Mouse (Mus musculus): ENCODE results near the gene Casp1.

The Casp1 gene

DNA sequence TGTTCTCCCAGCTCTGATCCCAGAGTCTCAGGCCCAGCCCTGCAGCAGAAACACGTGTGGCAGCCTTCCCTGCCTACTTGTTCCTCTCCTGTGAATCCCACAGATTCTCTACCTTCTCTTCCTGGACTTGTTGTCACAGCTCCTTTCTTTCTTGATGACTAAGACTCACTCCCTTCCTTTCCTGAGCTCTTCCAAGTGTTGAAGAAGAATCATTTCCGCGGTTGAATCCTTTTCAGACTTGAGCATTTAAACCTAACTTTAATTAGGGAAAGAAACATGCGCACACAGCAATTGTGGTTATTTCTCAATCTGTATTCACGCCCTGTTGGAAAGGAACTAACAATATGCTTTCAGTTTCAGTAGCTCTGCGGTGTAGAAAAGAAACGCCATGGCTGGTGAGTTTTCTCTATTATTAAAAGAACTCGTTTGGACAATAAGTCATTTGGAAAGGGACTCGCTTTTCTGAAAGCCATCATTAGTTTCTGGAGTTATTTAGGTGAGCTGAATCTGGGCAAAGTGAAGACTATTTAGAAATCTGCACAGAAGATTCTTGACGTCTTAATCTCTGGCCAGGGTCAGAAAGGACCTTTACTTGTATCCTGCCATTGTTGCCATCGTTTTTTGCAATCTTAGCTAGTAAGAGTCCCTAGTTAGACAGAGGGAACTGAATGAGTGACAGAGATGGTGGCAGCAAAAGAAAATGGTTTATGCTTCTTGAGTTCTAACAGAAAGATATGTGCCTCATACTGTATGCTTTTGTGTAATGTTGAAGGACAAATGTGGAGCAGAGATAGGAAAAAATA is at the start of gene Casp1:
Gene Casp1 (plus strand): TSS at position 189 of the 803 bp plus-strand sequence.
- no peak for DNase-seq (ENCODE audit: low spot score)

DNA sequence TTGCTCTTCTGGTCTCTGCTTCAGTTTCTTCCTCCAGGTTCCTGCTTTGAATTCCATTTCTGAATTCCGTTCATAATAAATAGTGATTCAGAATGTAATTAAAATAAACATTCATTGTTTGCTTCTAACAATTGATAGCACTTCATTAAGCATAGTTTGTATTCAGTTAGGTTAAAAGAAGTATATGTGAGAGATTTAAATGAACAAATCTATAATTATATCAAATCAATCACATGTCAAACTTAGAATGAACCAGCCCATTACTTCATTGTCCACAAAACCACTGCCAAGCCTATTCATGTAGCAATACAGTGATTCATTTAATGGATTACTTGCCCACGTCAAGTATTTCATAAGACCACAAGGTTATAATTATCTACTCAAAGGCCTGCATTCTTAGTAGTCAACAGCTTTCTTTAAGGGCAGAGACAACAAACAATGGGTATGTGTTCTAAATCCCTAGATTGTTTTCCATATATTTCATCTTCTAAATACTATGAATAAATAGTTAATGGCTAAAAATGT is 34.3 kb upstream of the Casp1 start:
- no peak for DNase-seq (ENCODE audit: low spot score)

DNA sequence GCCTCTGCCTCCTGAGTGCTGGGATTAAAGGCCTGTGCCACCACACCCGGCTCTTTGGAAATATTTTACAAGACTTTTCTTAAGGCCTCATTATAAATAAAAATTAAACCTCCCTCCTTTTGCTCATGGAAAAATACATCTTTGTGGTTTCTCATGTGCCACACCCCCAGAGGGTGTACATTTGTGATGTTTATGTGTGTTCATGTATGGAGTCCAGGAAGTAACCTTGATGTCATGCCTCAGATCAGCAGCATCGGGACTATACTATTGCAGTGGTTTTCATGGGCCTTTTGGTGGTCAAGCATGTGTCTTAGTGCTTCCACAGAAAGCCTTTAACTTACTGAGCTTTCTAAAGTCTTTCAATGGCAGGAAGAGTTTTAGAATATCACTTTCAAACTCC is 28.0 kb upstream of the Casp1 start:
- no peak for DNase-seq (ENCODE audit: low spot score)

DNA sequence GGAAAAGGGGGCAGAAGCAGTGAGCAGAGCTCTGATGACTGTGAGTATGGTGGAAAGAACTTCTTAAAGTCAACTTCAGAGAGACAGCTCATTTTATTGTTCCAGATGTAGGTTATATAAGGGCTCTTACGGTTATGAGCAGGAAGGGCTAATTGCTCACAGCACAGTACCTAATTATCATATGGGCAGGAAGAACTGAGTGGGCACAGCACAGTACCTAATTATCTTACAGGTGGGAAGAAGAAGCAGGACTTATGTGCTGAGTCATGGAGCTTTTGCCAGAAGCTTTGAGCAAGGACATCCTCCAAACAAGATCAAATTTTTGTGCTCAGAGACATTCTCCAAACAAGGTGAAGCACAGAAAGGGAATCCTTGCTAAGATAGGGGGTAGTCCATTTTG is 27.4 kb upstream of the Casp1 start:
- no peak for DNase-seq (ENCODE audit: low spot score)

DNA sequence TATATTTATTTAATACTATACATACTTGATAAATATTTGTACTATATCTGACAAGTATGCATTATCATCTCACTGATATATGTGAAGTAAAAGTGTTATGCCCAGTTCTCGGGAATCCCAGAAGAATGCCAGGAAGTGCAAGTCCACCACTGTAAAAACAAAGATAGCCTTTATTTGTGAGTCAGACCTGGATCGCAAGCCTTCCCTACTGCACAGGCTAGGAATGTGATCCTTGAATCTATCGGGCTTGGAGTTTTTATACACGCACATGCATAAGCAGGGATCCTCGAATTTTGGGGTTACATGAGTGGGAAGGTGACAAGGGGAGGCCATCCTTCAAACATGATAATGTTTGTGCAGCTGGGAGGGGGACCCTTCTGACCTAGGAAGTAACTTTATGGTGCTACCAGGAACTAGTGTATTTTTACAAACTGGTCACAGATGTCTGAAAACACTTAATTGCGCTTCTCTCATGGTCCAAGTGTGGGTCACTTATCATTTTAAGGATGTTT is 26.9 kb upstream of the Casp1 start:
- DNase-seq (ENCODE audit: low spot score), result peak; percentile 3

DNA sequence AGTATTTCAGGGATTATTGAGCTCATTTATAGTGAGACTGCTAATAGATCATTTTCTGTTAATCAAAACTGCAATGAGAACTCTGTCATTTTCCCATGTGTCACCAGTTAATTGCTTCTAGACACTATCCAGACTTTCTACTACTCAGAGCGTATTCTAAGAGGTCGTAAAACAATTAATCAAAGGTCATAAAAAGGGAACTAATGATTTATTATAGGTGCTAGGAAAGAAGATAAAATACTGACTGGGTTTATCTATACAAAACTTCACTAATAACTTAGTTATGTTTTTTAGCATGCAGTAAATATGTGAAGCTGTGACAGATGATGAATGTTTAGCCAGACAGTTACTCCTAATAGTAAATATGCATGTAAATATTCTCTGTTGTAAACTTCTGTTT is 12.2 kb upstream of the Casp1 start:
- DNase-seq (ENCODE audit: low spot score), result no peak

DNA sequence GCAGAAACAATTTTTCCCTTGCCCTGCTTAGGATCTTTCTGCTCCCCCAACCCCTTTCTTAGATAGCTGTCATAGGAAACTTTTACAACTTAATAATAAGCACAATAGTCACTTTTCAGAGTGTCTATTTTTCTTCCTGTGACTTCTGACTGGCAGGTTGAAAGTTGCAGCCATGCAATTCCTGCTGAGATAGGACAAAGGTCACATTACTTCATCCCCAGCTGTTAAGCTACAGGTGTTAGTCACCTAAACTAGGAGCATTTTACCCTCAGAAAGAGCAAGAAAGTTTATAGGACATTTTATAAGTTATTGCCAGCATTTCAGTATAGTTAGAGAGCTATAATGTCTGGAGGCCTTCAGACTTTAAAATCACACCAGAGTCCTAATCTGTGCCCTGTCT is 11.7 kb upstream of the Casp1 start:
- no peak for DNase-seq (ENCODE audit: low spot score)

DNA sequence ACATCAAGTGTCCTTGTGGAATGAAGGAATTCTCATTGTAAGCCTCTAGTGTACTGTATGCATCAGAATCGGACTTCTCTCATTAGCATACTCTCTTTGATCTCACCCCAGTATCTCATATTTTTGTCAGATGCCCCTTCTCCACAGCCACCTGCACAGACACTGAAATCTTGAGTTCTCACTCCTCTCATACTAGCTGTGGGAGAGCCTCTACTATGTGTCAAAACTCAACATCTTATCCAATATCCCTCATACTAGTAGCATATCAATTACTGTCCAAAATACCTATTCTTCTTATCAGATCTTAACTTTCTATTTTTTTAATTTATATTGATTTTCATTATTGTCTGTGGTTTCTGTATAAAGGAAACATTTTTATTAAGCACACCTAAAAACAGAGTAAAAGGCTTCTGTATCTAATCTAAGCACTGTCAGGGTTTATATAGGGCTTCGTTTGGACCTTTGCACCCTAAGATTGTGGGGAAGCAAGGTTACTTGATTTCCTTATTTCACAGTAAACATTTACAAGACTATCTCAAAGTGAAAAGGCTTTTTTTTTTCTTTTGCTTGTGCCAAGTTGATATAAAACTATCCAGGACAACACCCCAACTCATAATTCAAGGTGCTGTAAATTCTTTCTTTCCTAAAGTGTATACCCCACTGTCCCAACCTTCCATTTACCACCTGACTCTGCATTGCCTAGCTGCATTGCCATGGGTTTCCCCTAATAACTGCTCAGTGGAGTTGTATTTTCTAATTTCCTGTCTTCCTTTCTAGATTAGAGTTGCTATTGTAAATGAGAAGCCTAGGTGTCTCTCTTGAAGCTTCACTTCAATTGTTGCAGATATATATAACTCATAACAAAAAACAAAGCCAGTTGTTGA is 1.7 kb upstream of the Casp1 start:
- DNase-seq (ENCODE audit: low spot score), result no peak

DNA sequence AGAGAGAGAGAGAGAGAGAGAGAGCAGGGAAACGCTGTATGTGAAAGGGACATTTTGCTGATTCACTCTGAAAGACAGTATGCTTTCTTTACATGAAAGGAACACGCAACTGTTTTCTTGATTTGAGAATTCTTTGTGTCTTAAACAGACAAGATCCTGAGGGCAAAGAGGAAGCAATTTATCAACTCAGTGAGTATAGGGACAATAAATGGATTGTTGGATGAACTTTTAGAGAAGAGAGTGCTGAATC is 740 bp downstream of the Casp1 start:
- no peak for DNase-seq (ENCODE audit: low spot score)

DNA sequence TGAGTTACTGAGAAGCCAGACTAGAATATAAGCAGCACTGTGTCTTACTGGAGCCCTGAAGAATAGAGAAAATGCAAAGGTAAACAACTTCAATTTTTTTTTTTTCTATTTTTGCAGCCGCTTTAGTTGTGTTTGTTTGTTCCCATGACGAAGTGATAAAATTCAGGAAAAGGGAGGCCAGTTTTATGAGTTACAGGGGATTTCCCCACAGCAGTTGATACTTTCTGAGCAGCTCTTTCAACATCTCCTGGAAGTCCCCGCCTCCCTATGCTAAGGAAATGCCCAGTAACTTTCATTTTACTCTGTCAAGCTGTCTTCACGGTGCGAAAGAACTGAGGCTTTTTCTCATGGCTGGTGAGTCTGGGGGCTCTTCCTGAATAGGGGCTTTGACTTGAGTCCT is 10.2 kb downstream of the Casp1 start, which contains the start of gene Casp4:
Gene Casp4 (plus strand): TSS at position 268 of the 400 bp plus-strand sequence.
- DNase-seq (ENCODE audit: low spot score), result no peak

DNA sequence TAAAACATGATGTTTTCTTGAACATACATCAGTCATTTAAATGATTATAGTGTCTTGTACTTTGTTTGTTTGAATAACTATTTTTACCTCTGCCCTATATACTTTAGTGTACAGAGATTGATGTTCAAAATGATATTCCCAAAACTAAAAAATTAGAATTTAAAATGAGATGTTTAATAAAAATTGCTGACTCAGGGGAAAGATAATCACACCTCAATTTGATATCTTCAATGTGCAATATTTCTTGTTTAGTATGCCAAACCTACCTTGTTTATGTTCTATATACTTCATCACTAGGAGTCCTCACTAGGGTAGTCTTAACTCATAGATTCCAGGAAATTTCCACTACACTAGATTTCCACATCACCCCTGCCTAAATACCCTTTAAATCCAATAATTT is 11.8 kb downstream of the Casp1 start:
- DNase-seq (ENCODE audit: low spot score), result no peak

DNA sequence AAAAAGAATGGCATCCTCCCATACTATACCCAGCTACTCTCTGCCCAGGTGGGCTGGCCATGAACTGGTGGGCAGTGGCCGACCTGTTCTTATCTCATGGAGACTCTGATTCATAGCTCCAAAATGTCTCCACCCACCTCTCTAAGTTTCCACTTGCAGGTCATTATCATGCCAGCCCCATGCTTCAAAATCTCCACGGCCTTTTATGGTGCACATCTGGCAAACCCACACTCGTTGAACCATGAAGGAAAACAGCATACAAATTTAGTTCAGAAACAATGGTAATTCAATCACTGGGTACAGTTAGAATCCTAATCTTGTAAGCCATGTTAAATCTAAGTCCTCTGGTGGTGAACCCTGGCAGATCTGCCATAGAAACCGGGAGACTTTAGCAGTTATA is 13.1 kb downstream of the Casp1 start:
- no peak for DNase-seq (ENCODE audit: low spot score)

DNA sequence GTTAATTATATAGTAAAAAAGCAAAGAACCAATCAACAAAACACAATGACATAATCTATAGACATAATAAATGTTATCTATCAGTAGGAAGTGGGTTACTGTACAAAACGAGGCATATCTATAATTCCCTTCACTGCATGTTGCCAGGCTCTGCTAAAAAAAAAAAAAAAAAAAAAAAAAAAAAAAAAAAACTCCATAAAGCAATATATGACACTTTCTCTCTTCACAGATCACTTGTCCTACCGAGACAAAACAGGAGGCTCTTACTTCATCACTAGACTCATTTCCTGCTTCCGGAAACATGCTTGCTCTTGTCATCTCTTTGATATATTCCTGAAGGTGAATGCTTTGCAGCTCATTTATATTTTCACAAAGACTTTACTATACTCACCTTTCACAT is 29.9 kb downstream of the Casp1 start:
- DNase-seq (ENCODE audit: low spot score), result no peak

DNA sequence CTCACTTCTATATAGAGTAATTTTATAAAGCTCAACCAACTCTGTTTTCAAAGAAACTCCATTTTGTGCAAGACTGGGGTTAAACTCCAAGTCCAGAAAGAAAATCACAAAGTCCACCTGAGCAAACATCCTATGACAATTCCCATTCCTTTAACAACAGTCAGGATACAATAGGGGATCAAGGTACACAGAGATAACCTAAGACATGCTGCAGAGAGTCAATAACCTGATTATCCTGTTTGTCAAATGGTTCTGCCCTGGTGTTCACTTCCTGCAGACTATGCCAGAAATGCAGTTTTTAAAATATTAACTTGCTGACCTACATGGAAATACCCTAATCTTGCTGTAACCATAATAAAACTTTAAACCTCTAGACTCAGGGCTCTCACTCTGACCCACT is 34.1 kb downstream of the Casp1 start:
- DNase-seq (ENCODE audit: low spot score), result no peak

DNA sequence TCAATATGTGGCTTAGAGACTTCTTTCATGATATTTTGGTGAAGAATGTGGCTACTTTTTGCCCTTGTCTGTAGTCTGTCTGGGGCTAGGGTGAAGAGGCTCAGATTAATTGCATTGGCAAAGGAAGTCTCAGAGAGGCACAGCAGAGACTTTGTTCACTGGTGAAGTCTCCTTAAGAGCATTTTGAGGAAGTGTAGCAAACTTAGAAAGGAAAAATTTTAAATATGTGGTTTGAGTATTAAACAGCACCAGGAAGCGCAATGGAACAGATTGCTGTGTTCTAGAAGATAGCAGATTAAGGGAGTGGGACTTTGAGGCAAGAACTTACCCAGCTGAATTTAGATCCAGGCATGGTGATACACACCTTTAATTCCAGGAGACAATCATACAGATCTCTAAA is 35.1 kb downstream of the Casp1 start:
- DNase-seq (ENCODE audit: low spot score), result no peak

DNA sequence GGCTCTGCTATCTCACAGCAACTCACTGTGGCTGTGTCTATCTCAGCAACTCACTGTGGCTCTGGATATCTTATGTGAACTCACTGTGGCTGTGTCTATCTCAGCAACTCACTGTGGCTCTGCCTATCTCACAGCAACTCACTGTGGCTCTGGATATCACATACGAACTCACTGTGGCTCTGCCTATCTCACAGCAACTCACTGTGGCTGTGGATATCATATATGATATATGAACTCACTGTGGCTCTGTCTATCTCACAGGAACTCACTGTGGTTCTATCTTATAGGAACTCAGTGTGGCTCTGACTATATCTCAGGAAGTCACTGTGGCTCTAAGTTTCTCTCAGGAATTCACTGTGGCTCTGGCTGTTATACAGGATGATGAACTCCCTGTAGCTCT is 44.8 kb downstream of the Casp1 start:
- no peak for DNase-seq (ENCODE audit: low spot score)

DNA sequence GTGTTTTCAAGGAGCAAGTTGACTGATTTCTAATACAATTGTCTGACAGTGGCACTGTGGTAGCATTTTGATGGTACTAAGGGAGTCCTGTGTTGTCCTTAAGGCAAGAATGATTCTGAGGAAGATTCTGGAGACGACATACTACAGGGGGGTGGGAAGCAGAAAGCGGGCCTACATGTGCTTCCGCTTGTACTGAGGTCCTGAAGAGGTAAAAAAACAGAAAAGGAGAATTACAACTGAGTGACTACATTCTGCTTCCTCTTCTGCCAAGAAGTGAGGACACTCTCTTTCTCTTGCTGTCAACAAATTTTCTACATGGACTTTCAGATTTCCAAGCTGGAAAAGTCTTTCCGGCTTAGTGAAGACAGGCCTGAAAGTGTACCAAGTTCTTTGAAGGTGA is 45.8 kb downstream of the Casp1 start:
- DNase-seq (ENCODE audit: low spot score), result no peak

DNA sequence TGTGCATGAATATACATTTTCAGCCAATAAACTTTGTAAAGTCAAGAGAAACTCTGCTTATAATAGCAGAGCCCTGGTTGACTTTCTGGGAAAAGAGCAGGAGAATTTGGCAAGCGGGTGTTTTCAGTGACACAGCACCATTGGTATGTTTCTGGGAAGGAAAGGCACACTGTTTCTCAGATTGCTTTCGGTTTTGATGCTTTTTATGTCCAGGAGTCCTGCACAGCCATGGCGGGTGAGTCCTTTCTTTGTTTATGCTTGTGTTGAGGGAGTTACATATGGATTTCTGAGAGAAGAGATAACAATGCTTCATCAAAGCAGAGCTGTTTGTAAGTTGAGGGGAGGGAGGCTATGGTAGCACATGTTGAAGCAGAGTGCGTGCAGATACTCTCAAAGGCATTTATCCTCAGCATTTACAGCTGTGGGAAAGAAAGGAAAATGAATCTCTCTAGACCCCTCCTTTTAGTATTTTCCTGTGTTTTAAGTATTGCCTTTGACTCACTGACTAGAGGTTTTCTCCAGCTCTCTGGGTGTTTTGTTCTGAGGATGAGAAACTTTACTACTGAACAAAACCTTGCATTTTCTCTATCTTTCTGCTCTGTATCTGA is 47.1 kb downstream of the Casp1 start, which contains the start of gene Casp12:
Gene Casp12 (plus strand): TSS at position 140 of the 608 bp plus-strand sequence.
- no peak for DNase-seq (ENCODE audit: low spot score)

DNA sequence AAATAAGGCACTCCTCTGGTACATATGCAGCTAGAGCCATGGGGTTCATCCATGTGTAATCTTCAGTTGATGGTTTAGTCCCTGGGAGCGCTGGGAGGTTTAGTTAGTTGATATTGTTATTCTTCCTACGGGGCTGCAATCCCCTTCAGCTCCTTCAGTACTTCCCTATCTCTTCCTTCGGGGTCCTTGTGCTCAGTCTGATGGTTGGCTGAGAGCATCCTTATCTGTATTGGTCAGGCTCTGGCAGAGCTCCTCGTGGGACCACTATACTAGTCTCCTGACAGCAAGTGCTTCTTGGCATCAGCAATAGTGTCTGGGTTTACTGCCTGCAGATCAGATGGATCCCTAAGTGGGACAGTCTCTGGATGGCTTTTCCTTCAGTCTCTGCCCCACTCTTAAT is 49.1 kb downstream of the Casp1 start:
- no peak for DNase-seq (ENCODE audit: low spot score)

DNA sequence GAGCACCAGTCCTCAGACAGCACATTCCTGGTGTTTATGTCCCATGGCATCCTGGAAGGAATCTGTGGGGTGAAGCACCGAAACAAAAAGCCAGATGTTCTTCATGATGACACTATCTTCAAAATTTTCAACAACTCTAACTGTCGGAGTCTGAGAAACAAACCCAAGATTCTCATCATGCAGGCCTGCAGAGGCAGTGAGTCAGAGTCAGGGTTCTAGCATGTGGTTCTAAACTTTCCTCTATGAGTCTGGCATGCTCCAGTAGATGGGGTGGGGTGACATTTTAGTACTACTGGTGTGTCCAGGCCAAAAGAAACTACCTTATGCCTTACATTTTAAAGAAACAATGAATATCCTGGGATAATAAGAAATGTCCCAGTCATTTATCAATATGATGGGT is 55.4 kb downstream of the Casp1 start:
- DNase-seq (ENCODE audit: low spot score), result no peak

DNA sequence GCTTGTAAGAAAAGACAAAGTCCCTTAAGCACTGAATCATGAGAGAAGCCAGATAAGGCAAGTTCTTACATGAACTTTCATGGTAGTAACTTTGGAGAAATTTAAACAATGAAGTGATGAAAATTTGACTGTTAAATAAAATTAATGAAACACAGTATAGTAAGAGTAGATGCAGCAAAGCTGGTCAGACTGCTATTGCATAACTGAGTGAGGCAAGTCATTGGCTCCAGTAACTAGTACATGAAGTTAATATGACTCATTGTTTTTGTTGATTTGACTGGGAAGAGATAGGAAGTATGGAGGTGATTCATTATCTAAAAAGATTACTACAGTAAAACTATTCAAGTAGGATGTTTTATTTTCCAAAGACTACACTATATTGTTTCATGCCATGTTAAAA is 58.5 kb downstream of the Casp1 start:
- no peak for DNase-seq (ENCODE audit: low spot score)
